Mouse (Mus musculus) limb, embryonic 12.5 days (tissue): ENCODE measurements around the gene Fez1. TPM values are rescaled to one million over a fixed set of nuclear protein-coding genes. Genes with fewer than 3 reads are reported as not detected.

Experiments
- ATAC-seq: fragments of 200-750 bp; cut with Nextera tagmentation; 2 replicates; pipeline ENCODE4 v1.8.0; 2017; ENCODE audit warnings: low read depth, moderate TSS enrichment; ENCODE audit not compliant: insufficient number of reproducible peaks, insufficient read depth, low FRiP score, low TSS enrichment
- H3K27ac ChIP-seq: fragments of 300-500 bp; sonication (generic); 2 replicates; pipeline ENCODE4 v1.5.1; 2016; ENCODE audit warnings: mild to moderate bottlenecking, moderate library complexity
- H3K27me3 ChIP-seq: fragments of 300-500 bp; sonication (generic); 2 replicates; pipeline ENCODE4 v1.6.1; 2016; ENCODE audit warnings: mild to moderate bottlenecking, moderate library complexity
- H3K36me3 ChIP-seq: fragments of 300-500 bp; sonication (generic); 2 replicates; pipeline ENCODE4 v1.6.1; 2016; ENCODE audit warnings: mild to moderate bottlenecking, moderate library complexity
- H3K4me1 ChIP-seq: fragments of 300-500 bp; sonication (generic); replicated peaks from 2 replicates; pipeline ENCODE4 v1.6.1; 2016
- H3K4me2 ChIP-seq: fragments of 300-500 bp; sonication (generic); 2 replicates; pipeline ENCODE4 v1.6.1; 2016; ENCODE audit warnings: mild to moderate bottlenecking, moderate library complexity
- H3K4me3 ChIP-seq: fragments of 300-500 bp; sonication (generic); replicated peaks from 2 replicates; pipeline ENCODE4 v1.5.1; 2016; ENCODE audit warnings: mild to moderate bottlenecking
- H3K9ac ChIP-seq: fragments of 300-500 bp; sonication (generic); replicated peaks from 2 replicates; pipeline ENCODE4 v1.6.1; 2016; ENCODE audit warnings: mild to moderate bottlenecking, moderate library complexity
- H3K9me3 ChIP-seq: fragments of 300-500 bp; sonication (generic); 2 replicates; pipeline ENCODE4 v1.6.1; 2016; ENCODE audit warnings: mild to moderate bottlenecking, moderate library complexity
- WGBS: fragments of 180-500 bp; shearing (Covaris S2); methylation state at CpG from one replicate; pipeline ENCODE4 v1.1.7; 2016; 5-methylcytosine and 5-hydroxymethylcytosine counted together
- polyA plus RNA-seq: library from polyadenylated mRNA; unstranded; fragments of >200 nt; fragmentation: Nextera tagmentation; extraction: Ambion mirVana; gene quantifications from 2 replicates; pipeline ENCODE4 v1.2.1, GENCODE M21; 2016

Gene Fez1
- polyA plus RNA-seq, 1 experiment from 2014 or later = 20.9 TPM

DNA sequence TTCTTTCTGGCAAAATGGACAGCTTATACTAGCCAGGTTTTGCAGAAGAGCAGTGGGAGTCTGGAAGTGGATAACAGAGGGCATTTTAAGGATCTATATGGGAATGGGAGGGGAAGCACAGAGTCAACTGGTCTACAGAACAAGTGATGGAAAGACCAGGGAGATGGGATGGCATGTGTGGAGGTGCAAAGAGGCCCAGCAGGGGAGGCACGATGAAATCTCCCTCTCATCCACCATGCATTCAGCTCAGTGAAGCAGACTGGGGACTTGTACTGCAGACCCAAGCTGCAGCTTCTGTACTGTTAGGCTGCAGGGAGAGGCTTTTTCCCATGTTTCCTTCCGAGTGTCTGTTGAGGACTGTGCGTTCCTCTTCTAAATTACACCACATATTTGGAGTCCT, 12.2 kb downstream of the Fez1 start:
- H3K4me2 ChIP-seq = peak overlapping the region; percentile 87
- WGBS = 49% methylated on average over 3 of the region's 3 CpGs
- no peak for ATAC-seq
- no peaks in the 10 kb centered on the region for H3K36me3 ChIP-seq
- no peak overlapping the region for H3K27ac ChIP-seq
- H3K4me1 ChIP-seq = no peaks in the 10 kb centered on the region; the same call in 1 of the 2 replicates
- no peaks in the 10 kb centered on the region for H3K9me3 ChIP-seq
- peak overlapping the region; percentile 49 for H3K4me3 ChIP-seq
- no peak overlapping the region for H3K9ac ChIP-seq
- H3K27me3 ChIP-seq = peaks cover 30% of the 10 kb centered on the region

DNA sequence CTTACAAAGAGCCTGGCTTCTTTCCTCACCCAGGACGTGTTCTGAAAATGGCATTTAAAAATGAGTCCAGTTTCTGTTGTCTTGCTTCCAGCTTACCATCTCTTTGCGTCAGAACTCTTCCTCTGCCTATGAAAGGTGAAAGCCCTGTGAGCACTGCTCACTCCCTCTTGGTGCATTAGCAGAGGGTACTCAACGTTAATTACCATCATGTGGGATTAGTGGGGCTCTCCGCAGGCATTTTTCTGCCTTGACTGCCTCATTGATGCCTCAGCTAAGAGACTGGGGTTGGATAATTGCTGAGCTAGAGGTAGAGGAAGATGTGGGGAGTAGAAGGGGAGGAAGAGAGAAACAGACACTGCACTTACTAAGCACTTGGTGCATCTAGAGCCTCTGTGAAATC, 24.7 kb downstream of the Fez1 start:
- H3K4me3 ChIP-seq = no peak overlapping the region
- no peaks in the 10 kb centered on the region for H3K4me1 ChIP-seq
- no peaks in the 10 kb centered on the region for H3K27me3 ChIP-seq
- no peaks in the 10 kb centered on the region for H3K9me3 ChIP-seq
- no peak overlapping the region for H3K27ac ChIP-seq
- no peak overlapping the region for H3K4me2 ChIP-seq
- H3K36me3 ChIP-seq = no peaks in the 10 kb centered on the region
- ATAC-seq = no peak
- WGBS = 43% methylated on average over 4 of the region's 4 CpGs
- H3K9ac ChIP-seq = no peak overlapping the region

DNA sequence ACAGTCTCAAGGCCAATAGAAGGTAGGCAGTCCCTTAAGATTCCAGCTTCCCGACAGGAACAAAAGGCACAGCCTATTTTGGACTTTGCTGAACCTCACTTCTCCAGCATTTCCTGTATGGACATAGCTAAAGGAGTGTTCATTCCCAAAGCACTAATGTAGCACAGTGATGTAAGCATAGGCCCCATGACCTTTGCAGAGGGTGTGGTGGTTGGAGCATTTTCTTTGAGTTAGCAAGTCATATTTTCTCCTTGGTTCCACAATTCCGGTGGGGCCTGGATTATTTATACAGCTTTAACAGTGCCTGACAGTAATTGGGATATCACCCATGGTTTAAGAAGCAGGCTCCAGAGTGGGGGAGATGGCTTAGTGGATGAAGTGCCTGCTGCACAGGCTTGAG, 27.0 kb downstream of the Fez1 start:
- no peak for ATAC-seq
- Histone ChIP-seq H3K27me3 (no peaks in the 10 kb centered on the region; the same call in 1 of the 2 replicates), H3K4me2 (no peak overlapping the region), H3K9me3 (no peaks in the 10 kb centered on the region), H3K27ac (no peak overlapping the region), H3K4me3 (no peak overlapping the region), H3K9ac (no peak overlapping the region), H3K36me3 (no peaks in the 10 kb centered on the region), H3K4me1 (no peaks in the 10 kb centered on the region)
- 72% methylated on average over 2 of the region's 2 CpGs for WGBS

DNA sequence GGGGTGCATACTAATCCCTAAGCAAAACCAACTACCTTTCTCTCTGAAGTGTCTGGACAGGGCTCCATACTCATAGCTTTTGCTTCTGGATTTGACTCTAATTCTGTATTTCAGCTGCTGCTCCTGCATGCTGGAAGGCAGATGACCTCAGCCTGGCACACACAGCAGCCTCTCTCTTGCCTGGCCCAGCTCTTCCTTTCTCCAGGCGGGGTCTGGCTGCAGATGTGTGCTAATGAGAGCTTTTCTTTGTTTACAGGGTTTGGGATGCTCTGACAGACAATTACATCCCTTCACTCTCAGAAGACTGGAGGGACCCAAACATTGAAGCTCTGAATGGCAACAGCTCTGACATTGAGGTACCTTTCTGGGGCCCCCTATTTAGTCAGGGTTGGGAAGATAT, 28.4 kb downstream of the Fez1 start:
- H3K27me3 ChIP-seq = no peaks in the 10 kb centered on the region; the same call in 1 of the 2 replicates
- no peak overlapping the region for H3K4me2 ChIP-seq
- H3K9me3 ChIP-seq = no peaks in the 10 kb centered on the region
- H3K4me1 ChIP-seq = no peaks in the 10 kb centered on the region
- ATAC-seq = no peak
- no peak overlapping the region for H3K27ac ChIP-seq
- H3K9ac ChIP-seq = no peak overlapping the region
- 42% methylated on average over 1 of the region's 1 CpGs for WGBS
- no peaks in the 10 kb centered on the region for H3K36me3 ChIP-seq
- H3K4me3 ChIP-seq = no peak overlapping the region

DNA sequence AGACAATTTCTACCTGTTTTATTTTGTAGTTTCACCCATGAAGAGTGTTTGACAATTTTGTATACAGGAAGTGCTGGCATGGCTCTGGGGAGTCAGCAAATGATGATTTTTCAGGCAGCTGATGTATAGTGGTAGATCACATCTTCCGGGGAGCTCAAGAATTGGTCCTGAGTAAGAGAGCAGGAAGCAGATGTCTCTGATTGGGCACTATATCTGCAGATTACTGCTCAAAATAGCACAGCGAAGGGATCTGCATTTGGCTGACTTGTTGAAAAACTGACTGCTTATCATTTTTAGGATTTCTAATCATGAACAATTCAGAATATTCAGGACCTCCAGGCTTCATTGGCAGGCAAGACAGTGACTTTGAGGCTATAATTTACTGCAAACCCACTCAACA, 30.5 kb downstream of the Fez1 start:
- H3K4me3 ChIP-seq = no peak overlapping the region
- no peak overlapping the region for H3K27ac ChIP-seq
- no peaks in the 10 kb centered on the region; the same call in 1 of the 2 replicates for H3K27me3 ChIP-seq
- H3K9me3 ChIP-seq = no peaks in the 10 kb centered on the region
- no peak overlapping the region for H3K9ac ChIP-seq
- no peak overlapping the region for H3K4me2 ChIP-seq
- no peaks in the 10 kb centered on the region for H3K4me1 ChIP-seq
- no peaks in the 10 kb centered on the region for H3K36me3 ChIP-seq
- 83% methylated on average over 2 of the region's 2 CpGs for WGBS
- no peak for ATAC-seq

DNA sequence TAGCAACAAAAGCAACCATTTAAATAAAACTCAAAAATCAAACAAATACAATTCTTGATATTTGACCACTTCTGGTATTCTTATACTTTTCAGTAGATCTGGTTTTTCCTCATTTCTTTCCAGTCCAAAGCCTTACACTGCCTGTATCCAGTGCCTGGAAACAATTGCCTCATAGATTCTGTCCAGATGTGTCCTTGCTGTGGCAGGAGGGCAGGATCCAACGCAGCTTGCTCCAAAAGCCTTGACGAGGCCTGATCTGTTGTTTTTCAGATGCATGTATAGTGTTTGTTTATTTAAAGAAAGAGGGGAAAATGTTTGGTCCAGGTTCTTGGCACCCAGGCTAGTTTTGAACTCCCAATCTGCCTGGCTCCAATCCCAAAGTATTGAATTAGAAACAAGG, 34.7 kb downstream of the Fez1 start:
- Histone ChIP-seq H3K4me3 (no peak overlapping the region), H3K27ac (no peak overlapping the region), H3K9me3 (no peaks in the 10 kb centered on the region), H3K36me3 (no peaks in the 10 kb centered on the region), H3K27me3 (no peaks in the 10 kb centered on the region; the same call in 1 of the 2 replicates), H3K4me2 (no peak overlapping the region), H3K9ac (no peak overlapping the region), H3K4me1 (no peaks in the 10 kb centered on the region)
- no peak for ATAC-seq
- WGBS = 23% methylated on average over 2 of the region's 2 CpGs

DNA sequence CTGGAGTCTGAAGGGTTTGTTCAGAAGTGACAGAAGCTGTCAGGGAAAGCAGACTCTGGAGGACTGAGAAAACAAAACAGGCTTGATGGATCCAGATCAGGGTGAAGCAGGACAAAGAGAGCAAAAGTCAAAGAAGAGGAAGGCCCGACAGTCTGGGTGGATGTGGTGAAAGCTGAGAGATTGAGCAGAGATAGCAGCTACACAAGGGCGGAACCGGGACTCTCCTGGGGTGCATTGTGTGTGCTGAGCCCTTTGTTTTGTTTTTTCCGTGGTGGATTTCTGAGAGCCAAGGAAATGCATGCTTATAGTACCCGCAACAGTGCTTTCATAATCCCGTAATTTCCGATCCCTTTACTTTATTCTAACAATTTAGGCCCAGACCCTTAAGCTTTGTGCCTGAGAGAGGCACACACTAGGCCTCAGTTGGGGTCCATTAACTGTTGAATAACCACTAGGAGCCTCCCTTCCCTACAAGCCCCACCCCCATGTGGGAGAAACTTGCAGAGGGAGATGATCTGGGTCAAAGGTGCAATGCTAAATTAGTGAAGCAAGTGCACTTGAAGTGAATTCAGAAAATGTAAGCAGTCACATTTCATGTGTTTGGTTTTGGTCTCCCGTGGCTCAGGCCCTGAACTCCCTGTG, 35.9 kb downstream of the Fez1 start:
- no peaks in the 10 kb centered on the region for H3K4me1 ChIP-seq
- H3K4me2 ChIP-seq = no peak overlapping the region
- H3K4me3 ChIP-seq = no peak overlapping the region
- ATAC-seq = no peak
- H3K9ac ChIP-seq = no peak overlapping the region
- WGBS = 49% methylated on average over 8 of the region's 8 CpGs
- H3K27ac ChIP-seq = no peak overlapping the region
- H3K36me3 ChIP-seq = no peaks in the 10 kb centered on the region
- H3K27me3 ChIP-seq = no peaks in the 10 kb centered on the region; the same call in 1 of the 2 replicates
- no peaks in the 10 kb centered on the region for H3K9me3 ChIP-seq

DNA sequence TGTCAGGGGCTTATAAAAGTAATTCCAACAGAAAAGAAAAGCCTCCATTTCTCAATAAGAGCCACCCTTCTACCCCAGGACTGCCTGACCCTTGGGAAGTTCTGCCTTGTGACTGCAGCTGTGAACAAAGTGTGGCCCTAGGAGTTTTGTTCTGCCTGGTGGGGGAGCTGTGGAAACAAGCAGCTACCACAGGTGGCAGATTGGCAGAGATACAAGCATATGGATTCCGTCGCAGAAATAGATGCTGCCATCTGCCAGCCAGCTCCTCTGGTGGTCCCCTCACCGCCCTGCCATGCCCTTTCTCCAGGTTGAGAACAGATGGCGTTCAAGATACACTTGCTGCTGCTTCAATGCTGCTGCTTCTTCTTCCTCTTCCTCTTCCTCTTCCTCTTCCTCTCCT, 37.0 kb downstream of the Fez1 start:
- Histone ChIP-seq H3K4me3 (no peak overlapping the region), H3K9ac (no peak overlapping the region), H3K36me3 (no peaks in the 10 kb centered on the region), H3K4me1 (no peaks in the 10 kb centered on the region), H3K4me2 (no peak overlapping the region), H3K27ac (no peak overlapping the region), H3K9me3 (no peaks in the 10 kb centered on the region), H3K27me3 (no peaks in the 10 kb centered on the region; the same call in 1 of the 2 replicates)
- 49% methylated on average over 4 of the region's 4 CpGs for WGBS
- no peak for ATAC-seq

DNA sequence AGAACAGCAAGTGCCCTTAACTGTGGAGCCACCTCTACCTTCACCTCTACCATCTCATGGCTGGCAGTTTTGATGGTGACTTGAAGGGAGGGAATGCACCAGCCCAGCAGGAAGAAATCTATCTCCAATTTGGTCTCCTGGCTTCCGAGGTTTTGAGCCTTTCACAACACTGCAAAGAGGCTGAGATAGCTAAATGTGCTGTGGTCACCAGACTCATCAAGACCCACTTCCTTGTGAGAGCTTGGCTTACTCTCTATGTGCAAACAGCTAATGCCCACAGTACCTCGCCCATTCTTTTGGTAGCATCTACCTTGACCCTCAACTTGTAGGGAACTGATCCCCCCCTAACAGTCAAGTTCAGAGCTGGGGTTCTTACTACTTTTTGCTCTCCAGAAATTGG, 40.9 kb downstream of the Fez1 start:
- Histone ChIP-seq H3K36me3 (no peaks in the 10 kb centered on the region), H3K4me3 (no peak overlapping the region), H3K27me3 (peaks cover 6% of the 10 kb centered on the region; the same call in 1 of the 2 replicates), H3K4me2 (no peak overlapping the region), H3K9ac (no peak overlapping the region), H3K9me3 (no peaks in the 10 kb centered on the region), H3K27ac (no peak overlapping the region), H3K4me1 (peaks cover 5% of the 10 kb centered on the region; the same call in 1 of the 2 replicates)
- ATAC-seq = no peak
- WGBS = 85% methylated on average over 2 of the region's 2 CpGs

DNA sequence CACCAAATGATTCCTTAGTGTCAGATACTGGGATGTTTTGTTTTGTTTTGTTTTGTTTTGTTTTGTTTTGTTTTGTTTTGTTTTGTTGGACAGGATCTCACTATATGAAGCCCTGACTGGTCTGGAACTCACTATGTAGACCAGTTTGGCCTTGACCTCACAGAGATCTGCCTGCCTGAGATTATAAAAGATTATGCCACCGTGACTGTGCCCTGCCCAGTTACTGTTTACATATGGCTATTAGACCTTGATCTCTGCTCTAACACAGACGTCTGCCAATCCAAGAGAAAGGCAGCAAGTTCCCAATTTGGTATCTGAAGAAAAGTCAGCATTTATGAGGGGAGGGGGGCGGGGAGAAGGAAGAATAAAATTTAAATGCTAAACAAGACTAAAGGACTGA, 42.0 kb downstream of the Fez1 start:
- H3K36me3 ChIP-seq = no peaks in the 10 kb centered on the region
- H3K4me2 ChIP-seq = no peak overlapping the region
- ATAC-seq = no peak
- H3K9me3 ChIP-seq = no peaks in the 10 kb centered on the region
- H3K27ac ChIP-seq = no peak overlapping the region
- no peak overlapping the region for H3K9ac ChIP-seq
- H3K4me3 ChIP-seq = no peak overlapping the region
- WGBS = 48% methylated on average over 3 of the region's 3 CpGs
- H3K27me3 ChIP-seq = peaks cover 6% of the 10 kb centered on the region; the same call in 1 of the 2 replicates
- H3K4me1 ChIP-seq = peaks cover 5% of the 10 kb centered on the region; the same call in 1 of the 2 replicates

DNA sequence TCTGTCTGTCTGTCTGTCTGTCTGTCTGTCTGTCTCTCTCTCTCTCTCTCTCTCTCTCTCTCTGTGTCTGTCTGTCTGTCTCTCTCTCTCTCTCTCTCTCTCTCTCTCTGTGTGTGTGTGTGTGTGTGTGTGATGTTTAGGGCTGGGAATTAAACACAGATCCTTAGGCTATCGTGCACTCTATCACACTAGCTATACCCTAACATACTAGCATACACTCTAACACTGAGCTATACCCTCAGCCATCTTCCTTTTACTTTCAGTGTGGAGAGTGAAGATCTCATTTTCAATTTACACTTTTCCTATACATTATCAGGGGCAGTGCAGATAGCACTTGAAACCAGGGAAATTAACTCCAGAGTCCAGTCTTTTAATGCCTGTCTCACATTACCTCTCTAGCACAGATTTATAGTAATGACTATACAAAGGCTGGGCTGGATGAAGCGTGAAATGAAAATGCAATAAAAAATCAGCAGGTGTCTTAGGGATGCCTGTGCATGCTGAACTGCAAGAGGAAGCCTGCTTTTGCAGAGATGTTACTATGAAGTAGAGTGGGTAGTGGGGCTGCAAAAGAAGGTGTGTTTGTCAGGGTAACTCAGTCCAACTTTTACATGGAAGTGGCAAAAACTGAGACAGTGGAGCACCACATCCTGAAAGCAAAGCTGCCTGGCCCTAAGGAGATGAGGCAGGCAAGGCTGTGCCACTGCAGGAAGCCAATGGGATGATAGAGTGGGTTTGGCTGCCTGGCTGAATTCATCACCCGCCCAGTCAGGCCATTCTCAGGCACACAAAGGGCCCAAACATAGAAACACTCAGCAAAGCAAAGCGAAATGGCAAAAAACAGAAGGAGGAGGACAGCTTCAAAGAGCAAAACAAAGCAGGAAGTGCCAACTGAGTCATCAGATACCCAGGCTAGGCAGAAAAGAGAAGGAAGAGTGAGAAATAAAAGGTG, 43.5 kb downstream of the Fez1 start:
- H3K36me3 ChIP-seq = no peaks in the 10 kb centered on the region
- no peak overlapping the region for H3K9ac ChIP-seq
- ATAC-seq = no peak

More for the DNA sequence above, 43.5 kb downstream of the Fez1 start:
- peaks cover 5% of the 10 kb centered on the region; the same call in 1 of the 2 replicates for H3K4me1 ChIP-seq
- H3K9me3 ChIP-seq = no peaks in the 10 kb centered on the region
- 38% methylated on average over 4 of the region's 4 CpGs for WGBS
- peaks cover 6% of the 10 kb centered on the region; the same call in 1 of the 2 replicates for H3K27me3 ChIP-seq
- no peak overlapping the region for H3K4me2 ChIP-seq
- H3K27ac ChIP-seq = no peak overlapping the region
- no peak overlapping the region for H3K4me3 ChIP-seq
